ENCODE assay signal across 9 mouse cellular contexts in the genomic region with DNA sequence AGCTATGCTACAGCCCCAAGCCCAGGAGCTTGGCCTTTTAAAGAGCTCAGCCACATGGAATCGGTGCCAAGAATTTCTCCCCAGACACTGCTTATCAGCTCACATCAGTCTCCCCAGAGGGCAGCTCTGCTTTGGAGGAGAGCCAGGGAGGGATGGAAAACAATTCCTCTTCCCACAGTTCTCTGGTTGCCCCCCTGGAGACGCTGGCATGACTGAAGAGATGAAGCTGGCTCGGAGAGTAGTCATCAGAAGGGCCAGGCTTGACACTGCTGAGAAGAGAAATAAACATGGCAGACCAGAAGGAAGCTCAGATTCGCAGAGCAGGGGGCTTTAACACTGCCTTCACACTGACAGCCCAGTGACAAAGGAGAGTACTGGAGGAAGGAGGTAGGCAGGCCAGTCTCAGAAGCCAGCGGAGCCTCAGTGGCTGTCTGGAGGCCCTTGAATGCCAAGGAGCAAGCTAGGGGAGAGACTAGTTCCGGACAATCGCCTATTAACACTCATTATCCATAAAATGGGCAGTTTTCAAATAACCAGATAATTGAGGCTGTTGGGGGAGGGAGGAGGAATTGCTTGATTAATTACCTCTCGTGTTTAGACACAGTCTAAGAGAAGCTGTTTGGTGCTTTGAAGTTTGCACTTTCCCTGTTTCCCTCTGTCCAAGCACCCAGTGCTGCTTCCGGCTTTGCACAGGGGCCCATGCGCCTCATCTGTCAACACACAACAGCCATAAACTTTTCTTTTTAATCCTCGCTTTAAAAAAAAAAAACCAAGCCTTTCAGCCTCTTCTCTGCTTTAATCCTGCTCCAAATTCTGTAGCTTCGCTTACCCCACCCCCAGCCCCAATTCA.
DNase-seq lines count a peak whose midpoint lies in the region; ATAC-seq and TF ChIP-seq lines count a peak whose summit lies in the region.
"Had no signal": no experiment of that assay in that cellular context is flagged by ENCODE, and none has a peak within 500 bp of the region (broad histone marks: within the 10 kb centered on the region; RNA-seq: fewer than 3 reads in every experiment).

No protein-coding gene starts in this region.

- H3K9ac ChIP-seq in heart, embryonic 16.5 days (ENCODE audit: low read length): no peak overlapping the region
- H3K9ac ChIP-seq in heart, adult 2 months (ENCODE audit: low read depth, low read length): no peak overlapping the region
- H3K9ac ChIP-seq: stomach, embryonic 15.5 days had no signal

- no peaks in the 10 kb centered on the region for H3K27me3 ChIP-seq in heart, embryonic 16.5 days (ENCODE audit: control insufficient read depth, insufficient read depth, low read length)
- no peaks in the 10 kb centered on the region for H3K27me3 ChIP-seq in heart, adult 2 months (ENCODE audit: control insufficient read depth, insufficient read depth, low read length)
- no peaks in the 10 kb centered on the region for H3K27me3 ChIP-seq in hindbrain, embryonic 10.5 days (ENCODE audit: insufficient read depth, poor library complexity, severe bottlenecking)
- H3K27me3 ChIP-seq: stomach, embryonic 15.5 days had no signal

- WGBS in heart, embryonic 16.5 days: 51% methylated on average over 12 of the region's 12 CpGs
- WGBS in heart, adult 2 months: 69% methylated on average over 12 of the region's 12 CpGs
- WGBS in hindbrain, embryonic 10.5 days: 41% methylated on average over 12 of the region's 12 CpGs

- no peaks in the 10 kb centered on the region for H3K9me3 ChIP-seq in heart, embryonic 16.5 days (replicated peaks; ENCODE audit: control insufficient read depth, low read length)
- no peaks in the 10 kb centered on the region for H3K9me3 ChIP-seq in hindbrain, embryonic 10.5 days
- H3K9me3 ChIP-seq: stomach, embryonic 15.5 days had no signal

- intact Hi-C loops in heart, adult 2 months (cut with DNase I): no loop called here

- no peaks in the 10 kb centered on the region for H3K79me2 ChIP-seq in heart, adult 2 months (replicated peaks; ENCODE audit: control insufficient read depth, insufficient read depth, low read length)

- H3K4me3 ChIP-seq in heart, embryonic 16.5 days (ENCODE audit: low read length): no peak overlapping the region
- no peak overlapping the region for H3K4me3 ChIP-seq in heart, adult 2 months
- no peak overlapping the region for H3K4me3 ChIP-seq in hindbrain, embryonic 10.5 days
- H3K4me3 ChIP-seq: stomach, embryonic 15.5 days had no signal

- no peak for TF ChIP-seq CTCF in heart, adult 2 months (IDR thresholded peaks at IDR 0.05)

- no peak for DNase-seq in heart, adult 2 months
- peak; percentile 71 for DNase-seq in adrenal gland, postnatal 14 days
- peak; percentile 38 for DNase-seq in hindbrain, embryonic 10.5 days (ENCODE audit: low spot score)
- DNase-seq in lung, postnatal 4 days: peak; percentile 56 to 65
- DNase-seq in thymus, postnatal 0 days (ENCODE audit: low spot score): no peak
- DNase-seq in layer of hippocampus, postnatal 25 days (ENCODE audit: extremely low spot score in 1 of 2, low spot score in 1 of 2): no peak
- no peak for DNase-seq in testis, postnatal 14 days (ENCODE audit: low spot score)

- ATAC-seq in heart, embryonic 16.5 days (replicated peaks; ENCODE audit: extremely low read depth, insufficient read depth, low FRiP score): 0 out of 2 replicates have a peak, but pooled peaks have one; percentile 14

- H3K4me1 ChIP-seq in heart, embryonic 16.5 days (ENCODE audit: control insufficient read depth, insufficient read depth, low read length): 0 out of 2 replicates have a peak, but pooled peaks cover 2% of the 10 kb centered on the region
- H3K4me1 ChIP-seq in heart, adult 2 months (ENCODE audit: control insufficient read depth, insufficient read depth, low read length): no peaks in the 10 kb centered on the region
- H3K4me1 ChIP-seq in hindbrain, embryonic 10.5 days (replicated peaks): peaks cover 15% of the 10 kb centered on the region

- TF ChIP-seq EP300 in heart, adult 2 months (IDR thresholded peaks at IDR 0.05; ENCODE audit: insufficient read depth, low read depth, low read length): no peak

- no peak overlapping the region for H3K4me2 ChIP-seq in heart, embryonic 16.5 days (ENCODE audit: low read depth, low read length)
- H3K4me2 ChIP-seq: stomach, embryonic 15.5 days had no signal

- TF ChIP-seq POLR2A in heart, adult 2 months (IDR thresholded peaks at IDR 0.05; ENCODE audit: insufficient read depth, low read depth, low read length): no peak

- H3K27ac ChIP-seq in heart, embryonic 16.5 days (ENCODE audit: low read length): no peak overlapping the region
- H3K27ac ChIP-seq in heart, adult 2 months: no peak overlapping the region
- peak overlapping the region; percentile 69 for H3K27ac ChIP-seq in hindbrain, embryonic 10.5 days
- H3K27ac ChIP-seq: stomach, embryonic 15.5 days had no signal

- no peaks in the 10 kb centered on the region for H3K36me3 ChIP-seq in heart, embryonic 16.5 days (ENCODE audit: control insufficient read depth, insufficient read depth)
- H3K36me3 ChIP-seq in heart, adult 2 months (ENCODE audit: control insufficient read depth, insufficient read depth, low read length): no peaks in the 10 kb centered on the region
- no peaks in the 10 kb centered on the region for H3K36me3 ChIP-seq in hindbrain, embryonic 10.5 days
- H3K36me3 ChIP-seq: stomach, embryonic 15.5 days had no signal

Comparison
In these comparisons a context has a peak if more than half of its experiments do, and no peak if none do; other contexts are left out.
1. DNase-seq: peak in adrenal gland, postnatal 14 days (single experiment), hindbrain, embryonic 10.5 days (single experiment) and lung, postnatal 4 days (2 of 2); none in heart, adult 2 months (0 of 2), thymus, postnatal 0 days (single experiment), layer of hippocampus, postnatal 25 days (0 of 2) and testis, postnatal 14 days (single experiment).